Mouse (Mus musculus) liver, adult 2 months (tissue): ENCODE measurements around the gene Sgk1.

Source experiments
- CTCF ChIP-seq: fragments of 200-500 bp; IDR thresholded peaks from 2 replicates; pipeline ENCODE4 v1.5.1; 2011; ENCODE audit warnings: low read depth, low read length, control low read depth
- POLR2A ChIP-seq: fragments of 200-500 bp; IDR thresholded peaks from 2 replicates; pipeline ENCODE4 v1.6.1; 2011; ENCODE audit warnings: low read length, control low read depth; ENCODE audit not compliant: insufficient read depth; ENCODE audit errors: extremely low read depth

GRCm38 (mm10) chr10:21988489-21988888 lies 106.5 kb downstream of the Sgk1 start:
- TF ChIP-seq CTCF (no peak), POLR2A (no peak)
